Comparison of ENCODE assay signal across 12 mouse cellular contexts in the genomic region with DNA sequence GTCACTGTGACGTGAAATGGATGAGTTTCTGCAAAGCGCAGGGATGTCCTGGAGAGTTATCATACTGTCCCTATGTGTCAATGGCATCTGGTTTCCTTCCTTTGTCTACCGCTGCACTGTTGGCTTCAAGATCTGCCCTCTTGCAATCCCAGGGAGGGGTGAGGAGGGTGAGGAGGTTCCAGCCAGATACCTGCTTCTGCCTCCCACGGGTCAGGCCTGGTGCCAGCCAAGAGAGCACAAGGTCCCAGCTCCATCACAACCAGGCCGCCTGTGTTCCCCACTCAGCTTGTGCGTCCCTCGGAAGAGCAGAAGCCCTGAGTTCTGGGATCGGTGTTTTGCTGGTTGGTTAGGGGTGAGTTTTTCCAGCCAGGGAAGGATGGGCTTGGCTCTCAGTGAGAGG. TPM values are rescaled to one million over a fixed set of nuclear protein-coding genes. Genes with fewer than 3 reads are reported as not detected.
DNase-seq lines count a peak whose midpoint lies in the region; ATAC-seq and TF ChIP-seq lines count a peak whose summit lies in the region.
"Had no signal": no experiment of that assay in that cellular context is flagged by ENCODE, and none has a peak within 500 bp of the region (broad histone marks: within the 10 kb centered on the region; RNA-seq: fewer than 3 reads in every experiment).

No protein-coding gene starts in this region.

- H3K4me3 ChIP-seq in hindbrain, embryonic 10.5 days: no peak overlapping the region
- H3K4me3 ChIP-seq in hindbrain, embryonic 16.5 days (ENCODE audit: low read length): no peak overlapping the region
- H3K4me3 ChIP-seq in E14TG2a.4 (replicated peaks; ENCODE audit: low read length): peak overlapping the region; percentile 41
- H3K4me3 ChIP-seq in embryonic facial prominence, embryonic 14.5 days (ENCODE audit: low read depth, low read length): no peak overlapping the region
- H3K4me3 ChIP-seq: neural tube, embryonic 12.5 days had no signal

- no peaks in the 10 kb centered on the region for H3K36me3 ChIP-seq in hindbrain, embryonic 10.5 days
- no peaks in the 10 kb centered on the region for H3K36me3 ChIP-seq in hindbrain, embryonic 16.5 days (ENCODE audit: control insufficient read depth, insufficient read depth, low read length)
- no peaks in the 10 kb centered on the region for H3K36me3 ChIP-seq in E14TG2a.4 (ENCODE audit: insufficient read depth, low read length)
- no peaks in the 10 kb centered on the region for H3K36me3 ChIP-seq in embryonic facial prominence, embryonic 14.5 days (ENCODE audit: control insufficient read depth, insufficient read depth, low read length)
- H3K36me3 ChIP-seq: neural tube, embryonic 12.5 days had no signal

- no peaks in the 10 kb centered on the region for H3K9me3 ChIP-seq in hindbrain, embryonic 10.5 days
- H3K9me3 ChIP-seq in hindbrain, embryonic 16.5 days (ENCODE audit: control insufficient read depth, low read length): no peaks in the 10 kb centered on the region
- no peaks in the 10 kb centered on the region for H3K9me3 ChIP-seq in E14TG2a.4 (ENCODE audit: low read length)
- H3K9me3 ChIP-seq in embryonic facial prominence, embryonic 14.5 days (ENCODE audit: control insufficient read depth, low read length): no peaks in the 10 kb centered on the region
- H3K9me3 ChIP-seq: neural tube, embryonic 12.5 days had no signal

- TF ChIP-seq CTCF in E14TG2a.4 (conservative IDR thresholded peaks at IDR 0.05; ENCODE audit: low read length): no peak

- WGBS in hindbrain, embryonic 10.5 days: 71% methylated on average over 8 of the region's 8 CpGs
- WGBS in hindbrain, embryonic 16.5 days: 64% methylated on average over 8 of the region's 8 CpGs
- 52% methylated on average over 8 of the region's 8 CpGs for WGBS in embryonic facial prominence, embryonic 14.5 days

- no peak for ATAC-seq in hindbrain, embryonic 16.5 days
- no peak for ATAC-seq in embryonic facial prominence, embryonic 14.5 days (ENCODE audit: low read depth)
- ATAC-seq in CD4-positive, CD25-positive, alpha-beta regulatory T cell, adult 4 months: no peak

- no peak overlapping the region for H3K4me2 ChIP-seq in hindbrain, embryonic 16.5 days (ENCODE audit: low read length)
- H3K4me2 ChIP-seq in embryonic facial prominence, embryonic 14.5 days (ENCODE audit: low read depth, low read length): peak overlapping the region; percentile 7; the same call in 1 of the 2 replicates
- H3K4me2 ChIP-seq: neural tube, embryonic 12.5 days had no signal

- no peak for DNase-seq in hindbrain, embryonic 10.5 days (ENCODE audit: low spot score)
- no peak for DNase-seq in embryonic facial prominence, embryonic 14.5 days (ENCODE audit: low spot score)
- peak; percentile 31 for DNase-seq in heart, postnatal 4 days
- no peak for DNase-seq in cerebellum, adult 9-11 months
- no peak for DNase-seq in spleen, postnatal 36 days (ENCODE audit: low spot score in 2 of 2)
- DNase-seq: embryo, embryonic 11 days had no signal

- peaks cover 33% of the 10 kb centered on the region for H3K4me1 ChIP-seq in hindbrain, embryonic 10.5 days (replicated peaks)
- H3K4me1 ChIP-seq in hindbrain, embryonic 16.5 days (ENCODE audit: control insufficient read depth, insufficient read depth, low read depth, low read length): 0 out of 2 replicates have a peak, but pooled peaks cover 3% of the 10 kb centered on the region
- peaks cover 64% of the 10 kb centered on the region for H3K4me1 ChIP-seq in E14TG2a.4 (replicated peaks; ENCODE audit: low read depth, low read length)
- H3K4me1 ChIP-seq in embryonic facial prominence, embryonic 14.5 days (ENCODE audit: control insufficient read depth, insufficient read depth, low read length): peaks cover 50% of the 10 kb centered on the region

- no peak overlapping the region for H3K9ac ChIP-seq in hindbrain, embryonic 16.5 days (ENCODE audit: low read depth, low read length)
- no peak overlapping the region for H3K9ac ChIP-seq in embryonic facial prominence, embryonic 14.5 days (ENCODE audit: low read depth, low read length)

- peak overlapping the region; percentile 76 for H3K27ac ChIP-seq in hindbrain, embryonic 10.5 days
- H3K27ac ChIP-seq in hindbrain, embryonic 16.5 days (ENCODE audit: low read depth, low read length): no peak overlapping the region
- peak overlapping the region; percentile 72 for H3K27ac ChIP-seq in embryonic facial prominence, embryonic 14.5 days (replicated peaks; ENCODE audit: low read depth, low read length)
- H3K27ac ChIP-seq: neural tube, embryonic 12.5 days had no signal

- no peaks in the 10 kb centered on the region for H3K27me3 ChIP-seq in hindbrain, embryonic 10.5 days (ENCODE audit: insufficient read depth, poor library complexity, severe bottlenecking)
- H3K27me3 ChIP-seq in hindbrain, embryonic 16.5 days (replicated peaks; ENCODE audit: control insufficient read depth, insufficient read depth, low read length): no peaks in the 10 kb centered on the region
- H3K27me3 ChIP-seq in E14TG2a.4 (ENCODE audit: insufficient read depth, low read length): peaks cover 10% of the 10 kb centered on the region
- H3K27me3 ChIP-seq in embryonic facial prominence, embryonic 14.5 days (replicated peaks; ENCODE audit: control insufficient read depth, insufficient read depth, low read length): no peaks in the 10 kb centered on the region
- H3K27me3 ChIP-seq: neural tube, embryonic 12.5 days had no signal

RNA-seq across cellular contexts. Expression of gene Cdc42ep4, which starts 15.6 kb away (rescaled TPM):
- polyA plus RNA-seq in hindbrain, embryonic 10.5 days (2016; fragmentation: Nextera tagmentation; extraction: Ambion mirVana): 114 and 120 TPM in 2 replicates
- polyA plus RNA-seq in hindbrain, embryonic 16.5 days (2015; fragmentation: Nextera tagmentation; extraction: Ambion mirVana): 72.2 and 80.1 TPM in 2 replicates
- 39.3 and 51.0 TPM in 2 replicates for polyA plus RNA-seq in embryonic facial prominence, embryonic 14.5 days (2014; fragmentation: Nextera tagmentation; extraction: Ambion mirVana)
- 10 to 100 TPM; 18.7 to 20.7 TPM for total RNA-seq in heart, postnatal 4 days (2021)
- 1 to 10 TPM; 2.1 to 2.3 TPM for polyA plus RNA-seq in CD4-positive, CD25-positive, alpha-beta regulatory T cell, adult 4 months (2017; shearing (Covaris generic))

RNA-seq across cellular contexts. Expression of gene Cpsf4l, which starts 57.5 kb away (rescaled TPM):
- polyA plus RNA-seq in hindbrain, embryonic 10.5 days (2016; fragmentation: Nextera tagmentation; extraction: Ambion mirVana): 0.47 and 1.1 TPM in 2 replicates
- 0.19 and 0.26 TPM in 2 replicates for polyA plus RNA-seq in hindbrain, embryonic 16.5 days (2015; fragmentation: Nextera tagmentation; extraction: Ambion mirVana)
- 1.2 and 2.1 TPM in 2 replicates for polyA plus RNA-seq in embryonic facial prominence, embryonic 14.5 days (2014; fragmentation: Nextera tagmentation; extraction: Ambion mirVana)
- total RNA-seq in heart, postnatal 4 days (2021): not detected
- polyA plus RNA-seq in CD4-positive, CD25-positive, alpha-beta regulatory T cell, adult 4 months (2017; shearing (Covaris generic)): 1 to 10 TPM in 1 of 2 experiments, not detected in 1; 1.0 TPM
- total RNA-seq: gastrocnemius, adult 18-20 months; megakaryocyte-erythroid progenitor cell, adult 5-6 weeks had no signal

Comparison
In these comparisons a context has a peak if more than half of its experiments do, and no peak if none do; other contexts are left out.
1. RNA of gene Cdc42ep4, which starts 15.6 kb away (polyA plus RNA-seq): 114 to 120 TPM in hindbrain, embryonic 10.5 days, 72.2 to 80.1 TPM in hindbrain, embryonic 16.5 days and 39.3 to 51.0 TPM in embryonic facial prominence, embryonic 14.5 days; 2.1 to 2.3 TPM in CD4-positive, CD25-positive, alpha-beta regulatory T cell, adult 4 months; every median in the first group is over 10 times any median in the second.